Mouse (Mus musculus) kidney, postnatal 25 days (tissue): Measurements from ENCODE around the gene Ift140.
"Not testable (repeated sequence)": the region's sequence is repeated elsewhere in the genome, so short reads cannot be mapped to it uniquely, and the experiment has no call there.

Experiments
- DNase-seq, 2 experiments: peaks; one replicate each; pipeline ENCODE4 v3.0.0; 2021; ENCODE audit warnings: mixed read lengths in 2 of 2

The Ift140 gene

GRCm38 (mm10) chr17:25120406-25120805 lies 104.5 kb downstream of the Ift140 start, which contains the start of gene Ptx4:
Gene Ptx4, plus strand, starts transcription at chr17:25120760.
- no peak for DNase-seq

GRCm38 (mm10) chr17:25123979-25124378 lies 108.1 kb downstream of the Ift140 start:
- peak in 1 of 2 experiments; percentile 36 for DNase-seq

- DNase-seq, result not testable (repeated sequence)
These were observed 109.7 kb downstream of the Ift140 start for GRCm38 (mm10) chr17:25125442-25126060.

GRCm38 (mm10) chr17:25127079-25127478 lies 111.2 kb downstream of the Ift140 start:
- no peak for DNase-seq

- no peak for DNase-seq
These were observed 111.8 kb downstream of the Ift140 start for GRCm38 (mm10) chr17:25127681-25128080.

- DNase-seq, result no peak
These were observed 114.2 kb downstream of the Ift140 start for GRCm38 (mm10) chr17:25130060-25130459.

GRCm38 (mm10) chr17:25133275-25133698 lies 117.4 kb downstream of the Ift140 start, which contains the start of gene Clcn7:
Gene Clcn7, plus strand, starts transcription at chr17:25133391.
- DNase-seq, result peak; percentile 97 to 98

- peak; percentile 39 to 71 for DNase-seq
These were observed 119.7 kb downstream of the Ift140 start for GRCm38 (mm10) chr17:25135622-25136021.

GRCm38 (mm10) chr17:25138803-25139202 lies 122.9 kb downstream of the Ift140 start:
- DNase-seq, result no peak

- DNase-seq, result no peak
These were observed 124.1 kb downstream of the Ift140 start for GRCm38 (mm10) chr17:25139960-25140359.
